Mouse (Mus musculus) stomach, embryonic 16.5 days (tissue): ENCODE measurements around the gene Btbd2. TPM values are rescaled to one million over a fixed set of nuclear protein-coding genes. Genes with fewer than 3 reads are reported as not detected.
A peak's percentile ranks its signal among the peaks of the same experiment; 100 is the strongest.

Source experiments
- ATAC-seq: fragments of 200-750 bp; cut with Nextera tagmentation; 2 replicates; pipeline ENCODE4 v1.8.0; 2017; ENCODE audit warnings: moderate number of reproducible peaks, moderate TSS enrichment; ENCODE audit not compliant: insufficient read depth, low FRiP score
- H3K27ac ChIP-seq: fragments of 300-500 bp; sonication (generic); 2 replicates; pipeline ENCODE4 v1.5.1; 2014; ENCODE audit warnings: low read length
- H3K27me3 ChIP-seq: fragments of 300-500 bp; sonication (generic); 2 replicates; pipeline ENCODE4 v1.6.1; 2014; ENCODE audit warnings: low read length, control low read depth, mixed read lengths; ENCODE audit not compliant: control insufficient read depth, insufficient read depth
- H3K36me3 ChIP-seq: fragments of 300-500 bp; sonication (generic); 2 replicates; pipeline ENCODE4 v1.6.1; 2014; ENCODE audit warnings: low read length; ENCODE audit not compliant: control insufficient read depth, insufficient read depth
- H3K4me1 ChIP-seq: fragments of 300-500 bp; sonication (generic); 2 replicates; pipeline ENCODE4 v1.6.1; 2014; ENCODE audit warnings: low read length, control low read depth, mixed read lengths; ENCODE audit not compliant: control insufficient read depth, insufficient read depth
- H3K4me2 ChIP-seq: fragments of 300-500 bp; sonication (generic); 2 replicates; pipeline ENCODE4 v1.6.1; 2014; ENCODE audit warnings: low read depth, low read length, mixed read lengths
- H3K4me3 ChIP-seq: fragments of 300-500 bp; sonication (generic); replicated peaks from 2 replicates; pipeline ENCODE4 v1.5.1; 2014; ENCODE audit warnings: mild to moderate bottlenecking, low read length
- H3K9ac ChIP-seq: fragments of 300-500 bp; sonication (generic); 2 replicates; pipeline ENCODE4 v1.6.1; 2014; ENCODE audit warnings: low read length
- H3K9me3 ChIP-seq: fragments of 300-500 bp; sonication (generic); replicated peaks from 2 replicates; pipeline ENCODE4 v1.6.1; 2016; ENCODE audit warnings: low read length, control low read depth; ENCODE audit not compliant: control insufficient read depth
- WGBS: fragments of 180-500 bp; shearing (Covaris S2); extraction: QIAGEN DNeasy Blood & Tissue Kit; methylation state at CpG from one replicate; pipeline ENCODE4 v1.1.7; 2014; 5-methylcytosine and 5-hydroxymethylcytosine counted together
- polyA plus RNA-seq: library from polyadenylated mRNA; unstranded; fragments of >200 nt; fragmentation: Nextera tagmentation; extraction: Ambion mirVana; gene quantifications from 2 replicates; pipeline ENCODE4 v1.2.1, GENCODE M21; 2015

Btbd2 gene
- polyA plus RNA-seq, 1 experiment from 2014 or later = 12.7 TPM

GRCm38 (mm10) chr10:80693401-80694045 lies 36.7 kb upstream of the Btbd2 start:
- WGBS = 88% methylated on average over 12 of the region's 12 CpGs
- H3K36me3 ChIP-seq = peaks cover 9% of the 10 kb centered on the region; the same call in 1 of the 2 replicates
- no peaks in the 10 kb centered on the region for H3K27me3 ChIP-seq
- no peak overlapping the region for H3K4me2 ChIP-seq
- no peak for ATAC-seq
- H3K4me3 ChIP-seq = no peak overlapping the region
- H3K4me1 ChIP-seq = peaks cover 18% of the 10 kb centered on the region
- no peak overlapping the region for H3K27ac ChIP-seq
- H3K9ac ChIP-seq = no peak overlapping the region
- H3K9me3 ChIP-seq = no peaks in the 10 kb centered on the region

- no peaks in the 10 kb centered on the region for H3K9me3 ChIP-seq
- ATAC-seq = no peak
- 78% methylated on average over 14 of the region's 14 CpGs for WGBS
- H3K9ac ChIP-seq = no peak overlapping the region
- H3K27me3 ChIP-seq = no peaks in the 10 kb centered on the region
- peaks cover 9% of the 10 kb centered on the region; the same call in 1 of the 2 replicates for H3K36me3 ChIP-seq
- no peak overlapping the region; the same call in 1 of the 2 replicates for H3K27ac ChIP-seq
- peaks cover 18% of the 10 kb centered on the region for H3K4me1 ChIP-seq
- H3K4me3 ChIP-seq = no peak overlapping the region
- no peak overlapping the region for H3K4me2 ChIP-seq
Observed at GRCm38 (mm10) chr10:80692249-80693165, 35.6 kb upstream of the Btbd2 start.

GRCm38 (mm10) chr10:80687850-80688249 lies 31.0 kb upstream of the Btbd2 start:
- no peak overlapping the region for H3K27ac ChIP-seq
- no peak overlapping the region for H3K4me3 ChIP-seq
- H3K36me3 ChIP-seq = peaks cover 27% of the 10 kb centered on the region; the same call in 1 of the 2 replicates
- no peaks in the 10 kb centered on the region for H3K27me3 ChIP-seq
- no peaks in the 10 kb centered on the region for H3K9me3 ChIP-seq
- H3K4me1 ChIP-seq = no peaks in the 10 kb centered on the region
- no peak overlapping the region for H3K4me2 ChIP-seq
- ATAC-seq = peak; percentile 76; the same call in 1 of the 2 replicates
- H3K9ac ChIP-seq = no peak overlapping the region
- WGBS = 32% methylated on average over 5 of the region's 5 CpGs

- Histone ChIP-seq H3K27me3 (no peaks in the 10 kb centered on the region), H3K9ac (no peak overlapping the region)
- 94% methylated on average over 3 of the region's 3 CpGs for WGBS
Observed at GRCm38 (mm10) chr10:80686617-80687016, 29.7 kb upstream of the Btbd2 start.

GRCm38 (mm10) chr10:80684984-80685383 lies 28.1 kb upstream of the Btbd2 start:
- no peak overlapping the region for H3K27ac ChIP-seq
- ATAC-seq = no peak
- H3K27me3 ChIP-seq = no peaks in the 10 kb centered on the region
- H3K4me3 ChIP-seq = no peak overlapping the region
- H3K4me1 ChIP-seq = peaks cover 1% of the 10 kb centered on the region; the same call in 1 of the 2 replicates
- 76% methylated on average over 4 of the region's 4 CpGs for WGBS
- H3K9ac ChIP-seq = no peak overlapping the region
- no peaks in the 10 kb centered on the region for H3K9me3 ChIP-seq
- no peak overlapping the region for H3K4me2 ChIP-seq
- H3K36me3 ChIP-seq = peaks cover 27% of the 10 kb centered on the region; the same call in 1 of the 2 replicates

More at GRCm38 (mm10) chr10:80686617-80687016, 29.7 kb upstream of the Btbd2 start:
- ATAC-seq = no peak
- Histone ChIP-seq H3K4me1 (no peaks in the 10 kb centered on the region), H3K4me2 (no peak overlapping the region), H3K4me3 (no peak overlapping the region), H3K36me3 (peaks cover 27% of the 10 kb centered on the region; the same call in 1 of the 2 replicates), H3K27ac (no peak overlapping the region), H3K9me3 (no peaks in the 10 kb centered on the region)

- H3K9ac ChIP-seq = no peak overlapping the region
Observed at GRCm38 (mm10) chr10:80684214-80684613, 27.3 kb upstream of the Btbd2 start.

GRCm38 (mm10) chr10:80683647-80684046 lies 26.8 kb upstream of the Btbd2 start:
- no peak overlapping the region for H3K9ac ChIP-seq
- H3K4me1 ChIP-seq = peaks cover 14% of the 10 kb centered on the region
- no peaks in the 10 kb centered on the region for H3K27me3 ChIP-seq
- no peaks in the 10 kb centered on the region for H3K9me3 ChIP-seq
- no peak overlapping the region for H3K4me3 ChIP-seq
- peaks cover 18% of the 10 kb centered on the region; the same call in 1 of the 2 replicates for H3K36me3 ChIP-seq
- 88% methylated on average over 1 of the region's 1 CpGs for WGBS
- H3K4me2 ChIP-seq = no peak overlapping the region
- ATAC-seq = no peak
- H3K27ac ChIP-seq = no peak overlapping the region

More at GRCm38 (mm10) chr10:80684214-80684613, 27.3 kb upstream of the Btbd2 start:
- H3K27ac ChIP-seq = no peak overlapping the region
- peaks cover 20% of the 10 kb centered on the region; the same call in 1 of the 2 replicates for H3K36me3 ChIP-seq
- H3K27me3 ChIP-seq = no peaks in the 10 kb centered on the region
- H3K4me3 ChIP-seq = no peak overlapping the region
- H3K4me1 ChIP-seq = peaks cover 9% of the 10 kb centered on the region
- ATAC-seq = 0 out of 2 replicates have a peak, but pooled peaks have one; percentile 34
- H3K4me2 ChIP-seq = no peak overlapping the region
- 56% methylated on average over 6 of the region's 6 CpGs for WGBS
- no peaks in the 10 kb centered on the region for H3K9me3 ChIP-seq

- no peak overlapping the region for H3K4me2 ChIP-seq
- no peak overlapping the region for H3K9ac ChIP-seq
- H3K4me1 ChIP-seq = peaks cover 31% of the 10 kb centered on the region
- no peak for ATAC-seq
- no peaks in the 10 kb centered on the region for H3K27me3 ChIP-seq
- 92% methylated on average over 6 of the region's 6 CpGs for WGBS
- H3K36me3 ChIP-seq = peaks cover 17% of the 10 kb centered on the region; the same call in 1 of the 2 replicates
- no peaks in the 10 kb centered on the region for H3K9me3 ChIP-seq
- H3K4me3 ChIP-seq = no peak overlapping the region
- no peak overlapping the region for H3K27ac ChIP-seq
Observed at GRCm38 (mm10) chr10:80682003-80682402, 25.1 kb upstream of the Btbd2 start.
